Mouse (Mus musculus) sigmoid colon, adult 10 weeks (tissue): Measurements from ENCODE around the gene Arid1b. TPM values are rescaled to one million over a fixed set of nuclear protein-coding genes. Genes with fewer than 3 reads are reported as not detected.

ENCODE experiments used
- polyA plus RNA-seq: library from polyadenylated mRNA; stranded (reverse); fragments of 350-450 nt; fragmentation: Illumina TruSeq; extraction: RNeasy Lipid Tissue Mini Kit (QIAGEN cat#74804); gene quantifications from one replicate; pipeline ENCODE4 v1.2.3, GENCODE M21; 2014; ENCODE audit warnings: low read depth, low replicate concordance

The Arid1b gene
- 11.6 TPM for polyA plus RNA-seq

DNA sequence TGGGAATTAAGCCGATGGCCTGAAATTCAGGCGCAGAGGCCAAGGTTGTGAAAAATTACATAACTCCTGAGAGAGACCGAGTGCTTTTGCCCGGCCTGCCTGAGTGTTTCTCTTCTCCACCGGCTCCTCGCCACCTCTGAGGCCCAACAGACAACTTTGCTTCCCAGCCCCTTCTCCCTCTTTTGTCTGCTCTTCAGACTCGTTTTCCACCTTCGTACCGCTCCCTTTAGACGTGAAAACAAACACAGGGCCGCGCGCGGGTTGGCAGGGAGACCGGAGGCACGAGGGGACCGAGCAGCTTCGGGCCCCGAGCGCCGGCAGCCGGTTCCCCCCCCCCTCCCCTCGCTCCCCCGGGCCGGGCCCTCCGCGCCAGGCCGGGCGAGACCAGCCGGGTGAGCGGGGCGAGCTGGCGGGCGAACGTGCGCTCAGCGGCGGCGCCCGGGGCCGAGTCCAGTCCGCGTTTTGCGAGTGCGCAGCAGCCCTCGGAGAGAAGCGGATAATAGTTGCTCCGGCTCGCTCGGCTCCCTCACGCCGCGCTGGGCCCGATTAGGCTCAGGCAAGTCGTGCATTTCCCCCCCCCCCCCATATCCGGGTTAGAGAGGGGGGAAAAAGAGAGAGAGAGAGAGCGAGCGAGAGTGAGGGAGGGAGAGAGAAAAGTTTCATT lies at the start of gene Arid1b:
Arid1b (plus strand) TSS at position 493 of the 664 bp plus-strand sequence.

